Mouse (Mus musculus) liver, embryonic 14 days (tissue): ENCODE results near the gene Ppp1r35. TPM values are rescaled to one million over a fixed set of nuclear protein-coding genes. Genes with fewer than 3 reads are reported as not detected.

Source experiments
- polyA plus RNA-seq: library from polyadenylated mRNA; depleted of rRNA; stranded (reverse); fragments of >200 nt; gene quantifications from 2 replicates; pipeline ENCODE4 v1.2.3, GENCODE M21; 2012; rRNA removed

Gene Ppp1r35
- polyA plus RNA-seq: 19.0 and 23.1 TPM in 2 replicates

DNA sequence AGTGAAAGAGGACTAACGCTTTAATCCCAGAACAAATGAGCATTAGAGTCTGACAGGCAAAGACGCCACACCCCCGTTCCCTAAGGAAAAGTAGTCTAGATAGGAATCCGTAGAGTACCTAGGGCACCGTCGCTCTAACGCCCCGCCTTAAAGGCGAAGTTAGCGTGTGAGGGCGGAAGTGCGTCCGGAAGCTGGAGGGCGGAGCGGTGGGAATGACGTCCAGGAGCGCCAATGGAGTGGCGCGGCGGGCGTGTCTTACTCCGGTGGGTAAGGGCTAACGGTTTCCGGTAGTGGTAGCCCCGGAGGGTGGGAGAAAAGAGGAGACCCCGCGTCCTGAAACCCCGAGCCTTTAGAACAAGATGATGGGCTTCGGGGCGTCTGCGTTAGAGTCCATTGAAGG, at the start of gene Ppp1r35:
Ppp1r35 (plus strand) TSS at position 215 of the 400 bp plus-strand sequence.

DNA sequence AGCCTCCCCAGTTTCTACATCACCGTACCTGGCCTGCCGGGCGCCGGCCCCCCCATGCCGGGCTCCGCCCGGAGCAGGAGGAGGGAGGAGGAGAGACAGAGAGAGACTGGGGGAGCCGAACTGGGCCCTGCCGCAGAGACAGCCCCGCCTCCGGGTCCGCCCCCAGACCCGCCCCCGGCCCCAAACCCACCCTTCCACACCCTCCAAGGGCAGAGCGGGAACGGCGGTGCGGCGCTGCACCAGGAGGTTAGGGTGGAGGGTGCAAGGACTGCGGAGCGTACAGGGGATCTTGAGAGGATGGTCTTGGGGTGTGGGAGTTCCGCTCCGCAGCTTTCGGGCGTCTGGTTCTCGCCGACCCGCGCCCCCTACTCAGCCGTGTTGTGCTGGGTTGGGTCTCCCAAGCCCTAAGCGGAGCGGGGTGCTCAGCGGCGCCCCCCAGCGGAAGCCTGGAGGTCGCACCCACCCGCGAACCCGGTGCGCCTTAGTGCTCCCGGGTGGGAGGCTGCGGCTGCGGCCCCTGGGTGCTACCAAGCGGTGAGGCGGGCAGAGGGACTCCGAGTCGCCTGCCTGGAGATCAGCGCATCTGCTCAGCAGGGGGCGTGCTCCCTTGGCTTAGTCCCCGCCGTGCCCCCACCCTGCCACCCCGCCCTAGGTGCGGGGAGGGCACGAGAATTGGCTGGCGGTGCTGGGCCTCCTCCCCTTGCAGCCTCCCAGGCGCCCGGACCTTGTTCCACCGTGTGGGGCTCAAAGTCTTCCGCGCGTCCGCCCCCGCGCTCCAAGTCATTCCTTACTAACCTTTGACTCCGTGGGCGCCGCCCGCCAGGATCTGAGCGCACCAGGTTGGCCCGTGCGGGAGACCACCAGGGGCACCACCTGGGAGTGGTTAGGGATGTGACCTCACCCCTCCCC, 37.4 kb upstream of the Ppp1r35 start, which contains the start of gene Nyap1:
Nyap1 (minus strand) TSS at position 585 of the 909 bp plus-strand sequence.

DNA sequence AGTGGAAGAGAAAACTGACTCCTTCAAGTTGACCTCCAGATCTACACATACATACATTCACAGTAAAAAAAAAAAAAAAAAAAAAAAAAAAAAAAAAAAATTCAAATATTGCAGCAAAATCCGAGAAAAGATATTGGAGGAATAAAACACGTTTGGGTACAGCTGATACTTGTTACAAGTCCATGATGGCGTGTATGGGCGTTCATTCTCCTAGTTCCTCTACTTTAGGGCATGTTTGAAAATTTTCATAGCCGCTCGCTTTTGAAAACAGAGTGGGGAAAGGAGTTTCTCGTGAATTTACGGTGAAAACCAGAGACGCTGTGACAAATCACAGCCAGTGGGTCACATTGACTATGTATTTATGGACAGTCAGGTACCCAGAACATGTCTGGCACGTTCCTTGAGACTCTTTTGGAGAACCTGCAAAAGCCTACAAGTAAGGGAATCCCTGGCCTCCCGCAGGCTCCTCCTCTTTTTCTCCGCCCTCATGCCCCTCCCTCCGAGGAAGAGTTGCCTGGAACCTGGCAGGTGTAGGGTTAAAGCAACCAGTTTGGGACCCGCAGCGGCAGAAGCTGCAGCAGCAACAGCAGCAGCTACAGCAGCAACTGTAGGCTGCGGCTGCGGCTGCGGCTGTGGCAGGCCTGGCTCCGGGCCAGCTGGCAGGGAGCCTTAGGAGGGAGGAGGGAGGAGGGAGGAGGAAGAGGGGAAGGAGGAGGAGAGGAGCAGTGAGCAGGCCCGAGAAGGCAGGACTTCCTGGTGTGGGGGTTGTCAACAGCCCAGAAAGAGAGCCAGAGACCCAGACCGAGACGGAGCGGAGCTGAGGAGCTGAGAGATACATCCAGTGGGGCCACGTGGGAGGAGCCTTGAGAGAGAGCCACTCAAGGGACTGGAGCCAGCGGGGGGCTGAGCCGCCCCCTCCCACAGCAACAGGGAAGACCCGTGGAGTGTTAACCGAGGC, 33.2 kb upstream of the Ppp1r35 start, which contains the start of gene Tsc22d4:
Tsc22d4 (plus strand) TSS at position 517 of the 958 bp plus-strand sequence.

DNA sequence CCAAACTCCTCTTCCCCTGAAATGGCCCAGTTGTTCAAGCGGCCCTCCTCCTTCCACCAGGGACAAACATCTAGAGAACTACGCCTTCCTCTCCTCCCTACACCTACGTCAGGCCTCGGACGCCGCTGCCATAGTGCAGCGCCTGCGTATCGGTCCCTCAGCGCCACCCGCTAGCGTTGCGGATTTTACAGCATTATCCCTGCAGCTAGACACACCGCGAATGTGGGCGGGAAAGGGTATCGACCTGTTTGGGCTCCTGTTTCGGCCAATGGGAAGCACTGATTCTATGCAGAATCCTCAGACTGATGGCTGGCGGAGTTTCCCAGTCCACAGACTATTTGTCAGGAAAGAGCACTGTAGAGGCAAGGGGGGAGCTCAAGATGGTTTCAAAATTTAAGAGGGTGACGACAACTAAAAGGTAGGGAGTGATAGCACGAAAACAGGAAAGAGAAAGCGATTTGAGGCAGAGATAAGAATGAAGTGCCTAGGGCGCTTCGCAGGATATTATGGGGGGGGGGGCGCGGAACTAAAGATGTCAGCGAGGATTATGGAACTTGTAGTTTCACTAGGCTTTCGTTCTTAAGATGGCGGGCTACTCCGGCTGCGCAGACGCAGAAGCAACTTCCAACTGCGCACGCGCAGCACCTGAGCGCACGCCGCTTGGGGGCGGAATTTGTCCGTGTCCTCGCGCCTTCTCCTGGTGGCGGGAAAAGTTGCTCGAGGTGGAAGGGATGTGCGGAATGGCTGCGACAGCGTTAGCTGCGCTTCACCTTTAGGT, 8.7 kb downstream of the Ppp1r35 start, which contains the start of the genes Mepce and Zcwpw1:
Mepce (minus strand) TSS at position 505 of the 778 bp plus-strand sequence.
Zcwpw1 (plus strand) TSS at position 648 of the 778 bp plus-strand sequence.

Other genes with a start within 250 kb of the Ppp1r35 start
- 0.26 and 0.44 TPM in 2 replicates for gene Epo, start 245.6 kb upstream of the Ppp1r35 start, polyA plus RNA-seq
- gene Gnb2, start 245.3 kb upstream of the Ppp1r35 start, polyA plus RNA-seq: 173 and 208 TPM in 2 replicates
- gene Actl6b, start 225.3 kb upstream of the Ppp1r35 start, polyA plus RNA-seq: 0.03 TPM in 1 of 2 replicates, not detected in the other
- 35.1 and 42.1 TPM in 2 replicates for gene Tfr2, start 209.0 kb upstream of the Ppp1r35 start, polyA plus RNA-seq
- gene Mospd3, start 177.8 kb upstream of the Ppp1r35 start, polyA plus RNA-seq: 26.8 and 31.0 TPM in 2 replicates
- gene Pcolce, start 165.1 kb upstream of the Ppp1r35 start, polyA plus RNA-seq: 10.6 and 11.9 TPM in 2 replicates
- gene Fbxo24, start 149.8 kb upstream of the Ppp1r35 start, polyA plus RNA-seq: 0.01 and 0.02 TPM in 2 replicates
- gene Lrch4, start 149.7 kb upstream of the Ppp1r35 start, polyA plus RNA-seq: 10.5 and 14.1 TPM in 2 replicates
- 5.4 and 5.8 TPM in 2 replicates for gene Gm20605, start 149.7 kb upstream of the Ppp1r35 start, polyA plus RNA-seq
- 12.0 and 14.2 TPM in 2 replicates for gene Sap25, start 137.5 kb upstream of the Ppp1r35 start, polyA plus RNA-seq
- 0.01 TPM in 1 of 2 replicates, not detected in the other for gene Irs3, start 133.1 kb upstream of the Ppp1r35 start, polyA plus RNA-seq
- 18.0 and 21.6 TPM in 2 replicates for gene Agfg2, start 94.1 kb upstream of the Ppp1r35 start, polyA plus RNA-seq
- gene Nyap1, start 37.2 kb upstream of the Ppp1r35 start, polyA plus RNA-seq: 0.68 and 0.90 TPM in 2 replicates
- gene Tsc22d4, start 33.1 kb upstream of the Ppp1r35 start, polyA plus RNA-seq: 17.5 and 22.9 TPM in 2 replicates
- 12.9 and 13.7 TPM in 2 replicates for gene Mepce, start 8.8 kb downstream of the Ppp1r35 start, polyA plus RNA-seq
- 3.0 and 3.4 TPM in 2 replicates for gene Zcwpw1, start 8.9 kb downstream of the Ppp1r35 start, polyA plus RNA-seq
- gene Pilra, start 57.4 kb downstream of the Ppp1r35 start, polyA plus RNA-seq: 1.1 and 1.7 TPM in 2 replicates
- 2.3 and 3.3 TPM in 2 replicates for gene Pilrb1, start 79.3 kb downstream of the Ppp1r35 start, polyA plus RNA-seq
- gene Pilrb2, start 93.0 kb downstream of the Ppp1r35 start, polyA plus RNA-seq: 1.2 and 2.3 TPM in 2 replicates
- gene Cyp3a13, start 142.8 kb downstream of the Ppp1r35 start, polyA plus RNA-seq: 0.98 and 1.0 TPM in 2 replicates
- 0.01 TPM in 2 replicates for gene Gjc3, start 184.2 kb downstream of the Ppp1r35 start, polyA plus RNA-seq
- gene Azgp1, start 202.7 kb downstream of the Ppp1r35 start, polyA plus RNA-seq: 2.0 and 2.4 TPM in 2 replicates
- not detected in 2 replicates for gene Smok3a, start 242.4 kb downstream of the Ppp1r35 start, polyA plus RNA-seq
- not detected in 2 replicates for gene Smok3b, start 242.6 kb downstream of the Ppp1r35 start, polyA plus RNA-seq